Mouse (Mus musculus) cerebellum, adult 2 months (tissue): ENCODE results near the gene Zxdc.

Source experiments
- CTCF ChIP-seq: fragments of 200-500 bp; IDR thresholded peaks from 2 replicates; pipeline ENCODE4 v1.5.1; 2011; ENCODE audit warnings: low read depth, mild to moderate bottlenecking, control low read depth, low read length, moderate library complexity, borderline replicate concordance; ENCODE audit not compliant: insufficient read depth
- POLR2A ChIP-seq: fragments of 200-500 bp; IDR thresholded peaks from 2 replicates; pipeline ENCODE4 v1.6.1; 2011; ENCODE audit warnings: low read length, control low read depth, borderline replicate concordance; ENCODE audit not compliant: insufficient read depth

DNA sequence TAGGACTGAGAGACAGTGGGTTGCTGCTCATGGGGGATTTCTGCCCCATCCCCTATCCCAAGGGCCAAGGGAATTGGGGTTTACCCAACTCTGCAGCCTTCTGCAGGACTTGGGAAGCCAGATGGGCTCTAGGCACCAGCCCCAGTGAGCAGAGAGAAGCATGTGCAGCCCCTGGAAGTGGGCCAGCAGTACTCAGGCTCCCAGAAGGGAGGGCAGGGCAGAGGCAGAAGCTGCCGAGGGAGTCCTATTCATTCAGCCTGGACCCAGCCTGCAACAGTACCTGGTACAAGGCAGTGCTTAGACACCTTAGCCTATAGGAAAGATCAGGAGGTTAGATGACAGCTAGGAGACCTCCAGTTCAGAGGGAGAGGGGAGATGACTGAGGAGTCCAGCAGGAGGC lies 39.3 kb upstream of the Zxdc start:
- no peak for TF ChIP-seq POLR2A
- no peak for TF ChIP-seq CTCF
